Mouse (Mus musculus): ENCODE measurements around the gene Oca2. TPM values are rescaled to one million over a fixed set of nuclear protein-coding genes. Genes with fewer than 3 reads are reported as not detected.

The Oca2 gene
- 0.12 and 0.39 TPM in 2 replicates for polyA plus RNA-seq (2015; fragmentation: Nextera tagmentation; extraction: Ambion mirVana)

- Histone ChIP-seq H3K9me3 (replicated peaks) (no peaks in the 10 kb centered on the region), H3K4me2 (replicated peaks) (no peak within 1 kb of the TSS), H3K36me3 (no peaks in the 10 kb centered on the region), H3K27me3 (no peaks in the 10 kb centered on the region), H3K4me3 (replicated peaks) (no peak within 1 kb of the TSS), H3K9ac (no peak within 1 kb of the TSS), H3K4me1 (no peaks in the 10 kb centered on the region), H3K27ac (replicated peaks) (no peak within 1 kb of the TSS)
- ATAC-seq (ENCODE audit: insufficient number of reproducible peaks, low FRiP score, low TSS enrichment, low read depth), result no peak
- WGBS, result 40% methylated on average over 3 of the region's 3 CpGs
These were observed at the start of gene Oca2 for GRCm38 (mm10) chr7:56239543-56239942. Oca2 (plus strand) TSS chr7:56239760.

DNA sequence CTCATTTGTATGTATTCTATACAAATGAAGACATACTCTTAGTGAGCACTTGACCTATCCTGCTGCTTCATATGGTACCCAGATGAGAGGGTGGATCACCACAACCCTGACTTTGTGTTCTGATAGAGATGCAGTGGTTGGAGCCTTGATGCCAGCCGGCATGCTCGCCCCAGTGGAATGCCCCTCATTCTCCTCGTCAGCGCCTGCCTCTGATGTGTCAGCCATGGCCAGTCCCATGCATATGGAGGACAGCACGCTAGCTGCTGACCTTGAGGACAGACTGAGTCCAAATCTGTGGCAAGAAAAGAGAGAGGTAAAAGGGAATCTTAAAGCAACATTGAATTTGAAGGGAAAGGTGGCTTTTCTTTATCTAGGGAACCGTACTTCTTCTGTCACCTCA is 48.5 kb upstream of the Oca2 start:
- Histone ChIP-seq H3K27ac (replicated peaks) (no peak overlapping the region), H3K27me3 (no peaks in the 10 kb centered on the region), H3K36me3 (peaks cover 42% of the 10 kb centered on the region), H3K9me3 (replicated peaks) (no peaks in the 10 kb centered on the region), H3K4me3 (replicated peaks) (no peak overlapping the region), H3K9ac (no peak overlapping the region), H3K4me2 (replicated peaks) (no peak overlapping the region), H3K4me1 (no peaks in the 10 kb centered on the region)
- ATAC-seq (ENCODE audit: insufficient number of reproducible peaks, low FRiP score, low TSS enrichment, low read depth), result no peak
- 90% methylated on average over 6 of the region's 6 CpGs for WGBS

DNA sequence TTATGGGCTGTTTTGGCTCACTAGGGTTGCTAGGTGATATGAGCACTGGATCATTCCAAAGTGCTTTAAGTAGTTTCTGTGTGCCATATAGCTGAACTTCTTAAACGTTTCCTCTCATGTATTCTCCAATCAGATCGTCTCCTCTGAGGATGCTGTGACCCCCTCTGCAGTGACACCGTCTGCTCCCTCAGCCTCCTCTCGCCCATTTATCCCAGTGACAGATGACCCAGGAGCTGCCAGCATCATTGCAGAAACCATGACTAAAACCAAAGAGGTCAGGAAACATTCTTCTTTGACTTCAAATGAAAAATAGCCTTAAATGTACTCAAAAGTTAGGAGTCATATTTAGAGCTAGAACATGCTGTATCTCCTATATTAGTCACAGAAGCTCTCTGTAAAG is 47.9 kb upstream of the Oca2 start:
- ATAC-seq (ENCODE audit: insufficient number of reproducible peaks, low FRiP score, low TSS enrichment, low read depth), result no peak
- H3K27ac ChIP-seq (replicated peaks), result no peak overlapping the region
- no peak overlapping the region for H3K4me2 ChIP-seq (replicated peaks)
- peaks cover 42% of the 10 kb centered on the region for H3K36me3 ChIP-seq
- H3K9me3 ChIP-seq (replicated peaks), result no peaks in the 10 kb centered on the region
- H3K27me3 ChIP-seq, result no peaks in the 10 kb centered on the region
- H3K4me3 ChIP-seq (replicated peaks), result no peak overlapping the region
- 75% methylated on average over 4 of the region's 4 CpGs for WGBS
- H3K9ac ChIP-seq, result no peak overlapping the region
- no peaks in the 10 kb centered on the region for H3K4me1 ChIP-seq

- H3K4me2 ChIP-seq (replicated peaks), result no peak overlapping the region
- H3K9ac ChIP-seq, result no peak overlapping the region
- H3K27ac ChIP-seq (replicated peaks), result no peak overlapping the region
- H3K27me3 ChIP-seq, result no peaks in the 10 kb centered on the region
- H3K9me3 ChIP-seq (replicated peaks), result no peaks in the 10 kb centered on the region
- H3K36me3 ChIP-seq, result peaks cover 63% of the 10 kb centered on the region
- no peak overlapping the region for H3K4me3 ChIP-seq (replicated peaks)
- H3K4me1 ChIP-seq, result no peaks in the 10 kb centered on the region
- WGBS, result 94% methylated on average over 10 of the region's 10 CpGs
- no peak for ATAC-seq (ENCODE audit: insufficient number of reproducible peaks, low FRiP score, low TSS enrichment, low read depth)
These were observed 37.9 kb upstream of the Oca2 start for GRCm38 (mm10) chr7:56201483-56202218.

DNA sequence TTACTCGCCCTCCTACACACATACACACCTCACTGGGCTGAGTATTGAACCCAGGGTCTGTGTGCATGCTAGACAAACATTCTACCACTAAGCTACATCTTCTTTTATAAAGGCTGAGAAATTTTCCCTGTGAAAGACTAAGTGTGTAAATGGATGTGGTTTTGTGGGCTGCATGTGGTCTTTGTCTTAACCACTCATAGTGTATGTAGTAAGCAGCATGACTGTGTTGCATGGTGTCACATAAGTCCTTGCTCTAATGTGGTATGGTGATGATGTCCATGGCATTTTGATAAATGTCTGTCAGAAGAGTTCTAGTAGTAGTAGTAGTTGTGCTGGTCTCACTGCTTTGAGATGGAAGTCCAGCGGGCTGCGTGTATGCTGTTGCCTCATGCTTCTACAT is 36.7 kb upstream of the Oca2 start:
- 91% methylated on average over 3 of the region's 3 CpGs for WGBS
- peaks cover 58% of the 10 kb centered on the region for H3K36me3 ChIP-seq
- no peaks in the 10 kb centered on the region for H3K27me3 ChIP-seq
- H3K9ac ChIP-seq, result no peak overlapping the region
- H3K27ac ChIP-seq (replicated peaks), result no peak overlapping the region
- H3K4me1 ChIP-seq, result no peaks in the 10 kb centered on the region
- no peaks in the 10 kb centered on the region for H3K9me3 ChIP-seq (replicated peaks)
- no peak for ATAC-seq (ENCODE audit: insufficient number of reproducible peaks, low FRiP score, low TSS enrichment, low read depth)
- H3K4me3 ChIP-seq (replicated peaks), result no peak overlapping the region
- H3K4me2 ChIP-seq (replicated peaks), result no peak overlapping the region

- H3K9ac ChIP-seq, result no peak overlapping the region
- no peaks in the 10 kb centered on the region for H3K9me3 ChIP-seq (replicated peaks)
- H3K4me1 ChIP-seq, result no peaks in the 10 kb centered on the region
- no peaks in the 10 kb centered on the region for H3K27me3 ChIP-seq
- H3K27ac ChIP-seq (replicated peaks), result no peak overlapping the region
- ATAC-seq (ENCODE audit: insufficient number of reproducible peaks, low FRiP score, low TSS enrichment, low read depth), result no peak
- peaks cover 54% of the 10 kb centered on the region for H3K36me3 ChIP-seq
- WGBS, result 95% methylated on average over 2 of the region's 2 CpGs
- H3K4me2 ChIP-seq (replicated peaks), result no peak overlapping the region
- no peak overlapping the region for H3K4me3 ChIP-seq (replicated peaks)
These were observed 36.3 kb upstream of the Oca2 start for GRCm38 (mm10) chr7:56203286-56203685.

GRCm38 (mm10) chr7:56204877-56205276 is 34.7 kb upstream of the Oca2 start:
- 28% methylated on average over 3 of the region's 3 CpGs for WGBS
- Histone ChIP-seq H3K9me3 (replicated peaks) (no peaks in the 10 kb centered on the region), H3K9ac (no peak overlapping the region), H3K4me2 (replicated peaks) (no peak overlapping the region), H3K27me3 (no peaks in the 10 kb centered on the region), H3K27ac (replicated peaks) (peak overlapping the region; percentile 52; the same call in 1 of the 2 replicates), H3K4me3 (replicated peaks) (no peak overlapping the region), H3K36me3 (peaks cover 51% of the 10 kb centered on the region), H3K4me1 (no peaks in the 10 kb centered on the region)
- no peak for ATAC-seq (ENCODE audit: insufficient number of reproducible peaks, low FRiP score, low TSS enrichment, low read depth)

DNA sequence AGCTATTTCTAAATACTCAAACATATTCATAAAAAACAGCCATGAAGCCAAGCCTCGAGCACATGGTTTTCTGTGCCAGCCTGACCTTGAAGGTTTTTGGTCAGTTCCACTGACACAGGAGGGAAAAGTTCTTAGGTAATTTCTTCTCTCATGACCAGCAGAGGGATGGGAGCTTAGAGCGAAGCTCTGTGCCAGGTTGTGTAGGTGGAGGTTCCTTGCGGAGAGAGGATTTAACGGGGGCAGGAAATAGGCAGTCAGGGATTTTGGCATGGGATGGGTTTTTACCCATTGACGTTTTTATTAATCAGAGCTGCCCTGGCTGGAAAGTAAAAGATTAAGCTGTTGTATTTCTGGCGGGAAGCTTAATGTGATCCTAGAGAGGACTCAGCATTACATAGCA is 18.7 kb upstream of the Oca2 start:
- Histone ChIP-seq H3K36me3 (peaks cover 63% of the 10 kb centered on the region), H3K27ac (replicated peaks) (no peak overlapping the region), H3K9ac (no peak overlapping the region), H3K27me3 (no peaks in the 10 kb centered on the region), H3K4me3 (replicated peaks) (no peak overlapping the region), H3K9me3 (replicated peaks) (no peaks in the 10 kb centered on the region), H3K4me2 (replicated peaks) (no peak overlapping the region), H3K4me1 (no peaks in the 10 kb centered on the region)
- WGBS, result 90% methylated on average over 6 of the region's 6 CpGs
- no peak for ATAC-seq (ENCODE audit: insufficient number of reproducible peaks, low FRiP score, low TSS enrichment, low read depth)

- no peak for ATAC-seq (ENCODE audit: insufficient number of reproducible peaks, low FRiP score, low TSS enrichment, low read depth)
- no peak overlapping the region for H3K4me3 ChIP-seq (replicated peaks)
- H3K9ac ChIP-seq, result no peak overlapping the region
- 28% methylated on average over 5 of the region's 5 CpGs for WGBS
- no peaks in the 10 kb centered on the region for H3K27me3 ChIP-seq
- no peaks in the 10 kb centered on the region for H3K4me1 ChIP-seq
- peaks cover 14% of the 10 kb centered on the region for H3K36me3 ChIP-seq
- H3K27ac ChIP-seq (replicated peaks), result no peak overlapping the region
- H3K9me3 ChIP-seq (replicated peaks), result no peaks in the 10 kb centered on the region
- H3K4me2 ChIP-seq (replicated peaks), result no peak overlapping the region
These were observed 3.7 kb upstream of the Oca2 start for GRCm38 (mm10) chr7:56235794-56236423.

DNA sequence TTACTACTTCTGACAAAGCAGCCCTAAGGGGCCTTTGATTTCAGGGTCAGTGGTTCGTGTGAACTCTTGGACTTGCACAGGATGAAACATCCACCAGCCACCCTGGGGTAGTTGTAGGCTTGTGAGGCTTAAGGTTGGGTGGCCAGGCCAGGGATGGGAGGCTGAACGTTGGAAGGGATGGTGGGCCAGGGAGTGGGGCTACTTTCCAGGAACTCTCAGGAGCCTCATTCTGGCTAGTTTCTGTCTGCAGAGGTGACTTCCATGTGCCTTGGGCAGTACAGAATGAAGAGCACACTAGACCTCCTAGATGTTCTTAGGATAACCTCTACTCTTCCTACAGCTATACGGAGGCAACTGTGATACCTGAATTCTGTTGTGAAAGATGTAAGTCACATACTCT is 2.9 kb upstream of the Oca2 start:
- no peak overlapping the region for H3K4me2 ChIP-seq (replicated peaks)
- no peak overlapping the region for H3K9ac ChIP-seq
- no peaks in the 10 kb centered on the region for H3K9me3 ChIP-seq (replicated peaks)
- WGBS, result 76% methylated on average over 3 of the region's 3 CpGs
- H3K27me3 ChIP-seq, result no peaks in the 10 kb centered on the region
- H3K36me3 ChIP-seq, result peaks cover 11% of the 10 kb centered on the region; the same call in 1 of the 2 replicates
- ATAC-seq (ENCODE audit: insufficient number of reproducible peaks, low FRiP score, low TSS enrichment, low read depth), result 0 out of 2 replicates have a peak, but pooled peaks have one; percentile 15
- no peak overlapping the region for H3K27ac ChIP-seq (replicated peaks)
- H3K4me1 ChIP-seq, result no peaks in the 10 kb centered on the region
- H3K4me3 ChIP-seq (replicated peaks), result no peak overlapping the region

GRCm38 (mm10) chr7:56254568-56254967 is 15.0 kb downstream of the Oca2 start:
- no peak overlapping the region for H3K4me3 ChIP-seq (replicated peaks)
- H3K4me2 ChIP-seq (replicated peaks), result no peak overlapping the region
- ATAC-seq (ENCODE audit: insufficient number of reproducible peaks, low FRiP score, low TSS enrichment, low read depth), result no peak
- no peaks in the 10 kb centered on the region for H3K27me3 ChIP-seq
- H3K4me1 ChIP-seq, result no peaks in the 10 kb centered on the region
- no peak overlapping the region for H3K27ac ChIP-seq (replicated peaks)
- H3K9me3 ChIP-seq (replicated peaks), result no peaks in the 10 kb centered on the region
- no peaks in the 10 kb centered on the region for H3K36me3 ChIP-seq
- no peak overlapping the region for H3K9ac ChIP-seq
- 81% methylated on average over 10 of the region's 10 CpGs for WGBS

Data from embryonic facial prominence, embryonic 15.5 days (tissue).